Mouse (Mus musculus): ENCODE measurements around the gene Arhgap19. TPM values are rescaled to one million over a fixed set of nuclear protein-coding genes. Genes with fewer than 3 reads are reported as not detected.

Gene Arhgap19
- polyA plus RNA-seq, 1 experiment from 2014 or later: 17.8 TPM

GRCm38 (mm10) chr19:41763870-41764660 lies 37.8 kb downstream of the Arhgap19 start:
- Histone ChIP-seq H3K27me3 (replicated peaks) (no peaks in the 10 kb centered on the region; the same call in 1 of the 2 replicates), H3K27ac (ENCODE audit: poor library complexity, severe bottlenecking) (no peak overlapping the region), H3K4me1 (replicated peaks) (no peaks in the 10 kb centered on the region), H3K9ac (no peak overlapping the region), H3K4me2 (no peak overlapping the region), H3K36me3 (peaks cover 14% of the 10 kb centered on the region), H3K9me3 (replicated peaks) (no peaks in the 10 kb centered on the region), H3K4me3 (no peak overlapping the region)
- whole genome bisulfite sequencing: 31% methylated on average over 12 of the region's 12 CpGs
- ATAC-seq (ENCODE audit: insufficient number of reproducible peaks, low FRiP score): peak; percentile 59

DNA sequence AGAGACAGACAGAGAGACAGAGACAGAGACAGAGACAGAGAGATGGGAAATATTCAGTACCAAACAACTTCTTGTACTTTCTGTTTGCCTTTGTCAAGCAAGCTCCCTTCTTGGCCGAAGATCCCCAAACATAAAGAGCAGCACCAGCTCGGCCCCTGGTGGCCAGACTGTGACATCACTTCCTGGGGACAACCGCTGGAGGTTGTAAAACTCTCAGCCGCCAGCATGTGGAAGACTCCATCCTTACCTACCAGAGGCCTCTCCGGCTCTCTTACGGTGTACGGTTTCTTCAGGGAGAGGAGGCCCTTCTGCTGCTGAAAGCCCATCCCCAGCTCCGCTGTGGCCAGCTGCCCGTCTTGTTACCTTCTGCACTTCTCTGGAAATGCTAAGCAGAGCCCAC lies 40.3 kb downstream of the Arhgap19 start:
- H3K4me2 ChIP-seq: no peak overlapping the region
- H3K4me3 ChIP-seq: no peak overlapping the region
- no peak for ATAC-seq (ENCODE audit: insufficient number of reproducible peaks, low FRiP score)
- H3K36me3 ChIP-seq: no peaks in the 10 kb centered on the region
- H3K27me3 ChIP-seq (replicated peaks): no peaks in the 10 kb centered on the region; the same call in 1 of the 2 replicates
- H3K27ac ChIP-seq (ENCODE audit: poor library complexity, severe bottlenecking): no peak overlapping the region
- 44% methylated on average over 9 of the region's 9 CpGs for WGBS
- H3K9ac ChIP-seq: no peak overlapping the region
- no peaks in the 10 kb centered on the region for H3K4me1 ChIP-seq (replicated peaks)
- no peaks in the 10 kb centered on the region for H3K9me3 ChIP-seq (replicated peaks)

- Histone ChIP-seq H3K4me3 (no peak overlapping the region), H3K27me3 (replicated peaks) (no peaks in the 10 kb centered on the region; the same call in 1 of the 2 replicates), H3K36me3 (no peaks in the 10 kb centered on the region), H3K27ac (ENCODE audit: poor library complexity, severe bottlenecking) (no peak overlapping the region), H3K9me3 (replicated peaks) (no peaks in the 10 kb centered on the region), H3K9ac (no peak overlapping the region), H3K4me1 (replicated peaks) (no peaks in the 10 kb centered on the region), H3K4me2 (no peak overlapping the region)
- no peak for ATAC-seq (ENCODE audit: insufficient number of reproducible peaks, low FRiP score)
- WGBS: 81% methylated on average over 6 of the region's 6 CpGs
Measured at GRCm38 (mm10) chr19:41759765-41760164, 42.1 kb downstream of the Arhgap19 start.

DNA sequence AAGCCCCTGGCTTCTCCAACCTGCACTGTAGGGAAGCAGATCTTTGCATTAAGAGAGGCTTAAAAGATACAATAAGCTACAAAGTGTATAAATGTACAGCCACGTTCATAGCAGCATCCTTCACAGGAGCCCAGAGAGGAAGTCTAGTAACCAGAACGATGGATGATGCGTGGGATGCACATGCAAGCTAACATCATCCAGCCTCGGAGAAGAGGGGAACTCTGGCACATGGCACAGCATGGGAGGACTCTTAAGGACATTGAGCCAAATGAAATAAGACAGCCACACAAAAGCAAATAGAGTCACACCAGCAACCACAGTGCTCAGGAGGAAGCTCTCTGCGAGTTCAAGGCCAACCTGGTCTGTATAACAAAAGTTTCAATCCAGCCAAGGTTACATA lies 42.6 kb downstream of the Arhgap19 start:
- no peak overlapping the region for H3K4me3 ChIP-seq
- H3K4me2 ChIP-seq: no peak overlapping the region
- H3K27me3 ChIP-seq (replicated peaks): no peaks in the 10 kb centered on the region; the same call in 1 of the 2 replicates
- WGBS: 89% methylated on average over 5 of the region's 5 CpGs
- H3K4me1 ChIP-seq (replicated peaks): no peaks in the 10 kb centered on the region
- no peak overlapping the region for H3K9ac ChIP-seq
- H3K9me3 ChIP-seq (replicated peaks): no peaks in the 10 kb centered on the region
- no peak for ATAC-seq (ENCODE audit: insufficient number of reproducible peaks, low FRiP score)
- no peak overlapping the region for H3K27ac ChIP-seq (ENCODE audit: poor library complexity, severe bottlenecking)
- no peaks in the 10 kb centered on the region for H3K36me3 ChIP-seq

- 79% methylated on average over 15 of the region's 15 CpGs for WGBS
Measured at GRCm38 (mm10) chr19:41754760-41755159, 47.1 kb downstream of the Arhgap19 start.

DNA sequence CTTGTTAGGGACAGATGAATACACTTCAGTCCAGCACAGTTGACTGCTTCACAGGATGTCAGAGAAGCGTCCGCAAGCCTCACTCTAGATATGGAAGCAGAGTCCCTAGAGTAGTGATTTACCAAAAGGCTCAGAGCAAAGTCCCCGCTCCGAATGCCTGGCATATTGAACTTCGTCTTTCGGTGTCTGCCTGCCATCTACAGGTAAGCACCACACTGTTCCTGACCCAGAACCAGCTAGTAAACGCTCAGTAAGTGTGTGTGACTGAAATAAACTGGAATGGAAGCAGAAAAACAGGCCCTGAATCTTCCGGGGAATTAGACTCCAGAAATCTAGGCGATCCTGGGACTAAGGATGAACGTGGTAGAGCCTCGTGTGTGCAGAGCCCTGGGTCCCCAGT lies 49.9 kb downstream of the Arhgap19 start:
- no peaks in the 10 kb centered on the region for H3K9me3 ChIP-seq (replicated peaks)
- WGBS: 67% methylated on average over 11 of the region's 11 CpGs
- H3K4me2 ChIP-seq: no peak overlapping the region
- no peaks in the 10 kb centered on the region for H3K4me1 ChIP-seq (replicated peaks)
- H3K27ac ChIP-seq (ENCODE audit: poor library complexity, severe bottlenecking): no peak overlapping the region
- H3K27me3 ChIP-seq (replicated peaks): peaks cover 22% of the 10 kb centered on the region
- H3K9ac ChIP-seq: no peak overlapping the region
- H3K36me3 ChIP-seq: no peaks in the 10 kb centered on the region
- H3K4me3 ChIP-seq: no peak overlapping the region
- ATAC-seq (ENCODE audit: insufficient number of reproducible peaks, low FRiP score): no peak

More at GRCm38 (mm10) chr19:41754760-41755159, 47.1 kb downstream of the Arhgap19 start:
- ATAC-seq (ENCODE audit: insufficient number of reproducible peaks, low FRiP score): no peak
- no peaks in the 10 kb centered on the region for H3K4me1 ChIP-seq (replicated peaks)
- H3K4me2 ChIP-seq: no peak overlapping the region
- H3K4me3 ChIP-seq: no peak overlapping the region
- no peaks in the 10 kb centered on the region for H3K9me3 ChIP-seq (replicated peaks)
- peaks cover 11% of the 10 kb centered on the region for H3K27me3 ChIP-seq (replicated peaks)
- H3K36me3 ChIP-seq: no peaks in the 10 kb centered on the region
- no peak overlapping the region for H3K27ac ChIP-seq (ENCODE audit: poor library complexity, severe bottlenecking)
- H3K9ac ChIP-seq: no peak overlapping the region

DNA sequence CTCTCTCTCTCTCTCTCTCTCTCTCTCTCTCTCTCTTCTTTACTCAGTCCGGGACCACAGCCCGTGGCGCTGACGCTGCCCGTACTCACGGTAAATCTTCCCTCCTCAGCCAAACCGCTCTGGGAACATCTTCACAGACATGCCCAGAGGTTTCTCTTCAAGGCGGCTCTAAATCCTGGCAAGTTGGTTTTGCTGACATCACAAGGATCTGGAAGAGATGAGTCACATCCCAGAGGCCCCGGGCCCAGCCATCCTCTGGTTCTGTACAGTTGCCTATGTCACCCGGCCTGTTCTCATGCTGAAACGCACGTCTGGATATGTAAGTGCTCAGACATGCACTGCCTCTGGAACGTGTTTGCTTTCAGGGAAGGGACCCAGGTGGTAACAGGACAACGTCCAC lies 54.4 kb downstream of the Arhgap19 start:
- no peak overlapping the region for H3K9ac ChIP-seq
- no peaks in the 10 kb centered on the region for H3K9me3 ChIP-seq (replicated peaks)
- H3K4me1 ChIP-seq (replicated peaks): peaks cover 20% of the 10 kb centered on the region
- no peak for ATAC-seq (ENCODE audit: insufficient number of reproducible peaks, low FRiP score)
- H3K4me3 ChIP-seq: no peak overlapping the region
- H3K27ac ChIP-seq (ENCODE audit: poor library complexity, severe bottlenecking): no peak overlapping the region
- no peak overlapping the region for H3K4me2 ChIP-seq
- 87% methylated on average over 14 of the region's 14 CpGs for WGBS
- H3K36me3 ChIP-seq: no peaks in the 10 kb centered on the region
- peaks cover 61% of the 10 kb centered on the region for H3K27me3 ChIP-seq (replicated peaks)

- Histone ChIP-seq H3K4me2 (no peak overlapping the region), H3K9me3 (replicated peaks) (no peaks in the 10 kb centered on the region), H3K27ac (ENCODE audit: poor library complexity, severe bottlenecking) (no peak overlapping the region), H3K4me3 (no peak overlapping the region), H3K27me3 (replicated peaks) (peaks cover 67% of the 10 kb centered on the region), H3K9ac (no peak overlapping the region), H3K4me1 (replicated peaks) (peaks cover 20% of the 10 kb centered on the region), H3K36me3 (no peaks in the 10 kb centered on the region)
- ATAC-seq (ENCODE audit: insufficient number of reproducible peaks, low FRiP score): no peak
- 44% methylated on average over 15 of the region's 15 CpGs for WGBS
Measured at GRCm38 (mm10) chr19:41745941-41746557, 55.8 kb downstream of the Arhgap19 start.

- Histone ChIP-seq H3K9ac (peak within 1 kb of the TSS; percentile 64; the same call in 1 of the 2 replicates), H3K4me1 (replicated peaks) (peaks cover 24% of the 10 kb centered on the region), H3K9me3 (replicated peaks) (no peaks in the 10 kb centered on the region), H3K27me3 (replicated peaks) (peaks cover 94% of the 10 kb centered on the region), H3K27ac (ENCODE audit: poor library complexity, severe bottlenecking) (no peak within 1 kb of the TSS), H3K36me3 (no peaks in the 10 kb centered on the region), H3K4me2 (peak within 1 kb of the TSS; percentile 87), H3K4me3 (peak within 1 kb of the TSS; percentile 49)
- under 1% methylated on average over 42 of the region's 44 CpGs for WGBS
- no peak for ATAC-seq (ENCODE audit: insufficient number of reproducible peaks, low FRiP score)
Measured at GRCm38 (mm10) chr19:41743396-41743795, 58.5 kb downstream of the Arhgap19 start, which contains the start of gene Slit1. TSS of gene Slit1 (minus strand) at chr19:41743665.

DNA sequence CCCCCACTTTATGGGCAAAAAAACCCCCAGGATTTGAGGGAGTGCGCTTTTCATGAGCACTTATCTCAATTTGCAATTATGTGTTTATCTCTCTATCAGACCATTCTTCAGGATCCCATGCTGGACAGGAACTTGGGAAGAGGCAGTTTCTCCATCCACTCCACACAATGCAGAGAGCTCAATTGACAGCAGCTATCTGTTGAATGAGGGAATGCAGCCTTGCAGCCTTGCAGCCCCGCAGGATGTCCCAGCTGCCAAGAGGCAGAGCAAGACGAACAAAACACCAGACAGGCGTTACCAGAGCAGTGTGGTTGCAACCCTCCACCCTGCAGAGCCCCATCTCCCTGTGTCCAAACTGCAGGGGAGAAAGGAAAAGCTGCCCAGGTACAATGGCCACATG lies 63.0 kb downstream of the Arhgap19 start:
- ATAC-seq (ENCODE audit: insufficient number of reproducible peaks, low FRiP score): no peak
- WGBS: 10% methylated on average over 4 of the region's 4 CpGs

GRCm38 (mm10) chr19:41738429-41738805 lies 63.4 kb downstream of the Arhgap19 start:
- Histone ChIP-seq H3K4me1 (replicated peaks) (peaks cover 21% of the 10 kb centered on the region), H3K4me3 (peak overlapping the region; percentile 21), H3K9ac (no peak overlapping the region), H3K9me3 (replicated peaks) (no peaks in the 10 kb centered on the region), H3K4me2 (peak overlapping the region; percentile 62), H3K36me3 (no peaks in the 10 kb centered on the region), H3K27ac (ENCODE audit: poor library complexity, severe bottlenecking) (no peak overlapping the region), H3K27me3 (replicated peaks) (peaks cover 88% of the 10 kb centered on the region)
- ATAC-seq (ENCODE audit: insufficient number of reproducible peaks, low FRiP score): no peak
- 6% methylated on average over 14 of the region's 14 CpGs for WGBS

More for the DNA sequence above, 63.0 kb downstream of the Arhgap19 start:
- Histone ChIP-seq H3K27ac (ENCODE audit: poor library complexity, severe bottlenecking) (no peak overlapping the region), H3K4me2 (no peak overlapping the region; the same call in 1 of the 2 replicates), H3K36me3 (no peaks in the 10 kb centered on the region), H3K9me3 (replicated peaks) (no peaks in the 10 kb centered on the region), H3K27me3 (replicated peaks) (peaks cover 90% of the 10 kb centered on the region), H3K4me3 (no peak overlapping the region), H3K4me1 (replicated peaks) (peaks cover 26% of the 10 kb centered on the region), H3K9ac (no peak overlapping the region)

All from heart, embryonic 12.5 days (tissue).